Mouse (Mus musculus) kidney, adult 2 months (tissue): ENCODE results near the gene Gm8281.
"Not testable (repeated sequence)": the region's sequence is repeated elsewhere in the genome, so short reads cannot be mapped to it uniquely, and the experiment has no call there.

Experiments used
- CTCF ChIP-seq: fragments of 200-500 bp; conservative IDR thresholded peaks from 2 replicates; pipeline ENCODE4 v1.5.1; 2011; ENCODE audit warnings: low read depth, mild to moderate bottlenecking, control low read depth, low read length, moderate library complexity, mixed read lengths; ENCODE audit not compliant: insufficient read depth, insufficient read length
- POLR2A ChIP-seq: fragments of 200-500 bp; IDR thresholded peaks from one replicate; pipeline ENCODE4 v1.6.1; 2011; ENCODE audit warnings: low read depth, low read length, control low read depth

GRCm38 (mm10) chr14:5131219-5131618, 60.4 kb downstream of the Gm8281 start, which contains the start of gene Gm8279:
- TF ChIP-seq CTCF, POLR2A: not testable (repeated sequence)
